Mouse (Mus musculus) embryo, embryonic 9.5 days (tissue): Measurements from ENCODE around the gene Acoxl.
A peak's percentile ranks its signal among the peaks of the same experiment; 100 is the strongest.

ENCODE experiments used
- DNase-seq: peaks from one replicate; pipeline ENCODE4 v3.0.0-alpha.2; 2017; ENCODE audit errors: extremely low spot score

The Acoxl gene

DNA sequence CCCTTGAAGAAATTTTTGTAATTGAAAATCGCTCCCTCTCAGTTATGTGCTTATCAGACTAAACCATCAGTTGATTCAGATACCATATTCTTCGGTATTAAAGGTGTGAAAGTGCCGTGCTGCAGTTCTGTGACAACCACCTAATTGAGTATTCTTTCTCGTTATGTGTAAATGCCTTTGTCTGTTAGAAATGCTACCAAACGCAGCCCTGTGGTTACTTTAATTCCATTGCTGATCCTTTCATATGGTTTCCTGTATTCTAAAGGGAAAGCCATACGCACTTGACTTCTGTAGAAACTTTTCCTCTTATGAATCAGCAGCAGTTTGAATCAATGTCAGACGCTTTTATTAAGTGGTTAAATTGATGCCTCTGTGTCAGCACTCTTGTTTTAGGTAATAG, 278.9 kb downstream of the Acoxl start:
- no peak for DNase-seq

DNA sequence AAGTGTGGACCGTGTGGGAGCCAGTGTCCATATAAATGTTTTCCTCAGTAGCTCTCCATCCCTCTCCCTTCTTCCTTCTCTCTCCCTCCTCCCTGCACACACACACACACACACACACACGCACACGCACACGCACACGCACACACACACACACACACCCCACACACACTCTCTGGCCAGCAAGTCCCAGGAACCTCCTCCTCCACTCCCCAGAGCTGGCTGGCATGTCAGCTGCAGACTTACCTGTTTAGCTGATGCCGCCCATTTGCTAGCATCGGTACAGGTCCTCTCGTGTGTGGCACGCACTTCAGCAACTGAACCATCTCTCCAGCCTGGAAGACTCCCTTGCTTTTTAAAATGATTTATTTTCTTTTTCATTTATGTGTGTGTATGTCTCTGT, 280.3 kb downstream of the Acoxl start:
- no peak for DNase-seq

DNA sequence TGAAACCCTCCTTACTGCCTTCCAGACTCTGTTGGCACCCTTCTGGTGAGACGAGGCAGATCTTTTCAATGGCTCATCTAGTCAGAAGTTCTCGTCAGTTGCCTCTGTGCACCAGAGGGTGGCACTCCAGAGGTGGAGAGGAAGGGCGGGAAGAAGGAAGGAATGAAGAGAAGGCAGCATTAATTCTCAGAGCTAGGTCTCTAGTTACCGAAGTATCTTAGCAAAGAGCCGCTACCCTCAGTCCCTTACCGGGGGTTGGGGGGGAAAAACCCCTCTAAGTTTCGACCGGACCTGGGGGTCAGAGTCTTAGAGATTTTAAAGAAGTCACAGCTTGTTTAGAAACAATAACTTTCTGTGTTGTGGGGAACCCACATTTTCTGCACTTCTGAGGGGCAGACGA, 283.8 kb downstream of the Acoxl start:
- DNase-seq = peak; percentile 71

DNA sequence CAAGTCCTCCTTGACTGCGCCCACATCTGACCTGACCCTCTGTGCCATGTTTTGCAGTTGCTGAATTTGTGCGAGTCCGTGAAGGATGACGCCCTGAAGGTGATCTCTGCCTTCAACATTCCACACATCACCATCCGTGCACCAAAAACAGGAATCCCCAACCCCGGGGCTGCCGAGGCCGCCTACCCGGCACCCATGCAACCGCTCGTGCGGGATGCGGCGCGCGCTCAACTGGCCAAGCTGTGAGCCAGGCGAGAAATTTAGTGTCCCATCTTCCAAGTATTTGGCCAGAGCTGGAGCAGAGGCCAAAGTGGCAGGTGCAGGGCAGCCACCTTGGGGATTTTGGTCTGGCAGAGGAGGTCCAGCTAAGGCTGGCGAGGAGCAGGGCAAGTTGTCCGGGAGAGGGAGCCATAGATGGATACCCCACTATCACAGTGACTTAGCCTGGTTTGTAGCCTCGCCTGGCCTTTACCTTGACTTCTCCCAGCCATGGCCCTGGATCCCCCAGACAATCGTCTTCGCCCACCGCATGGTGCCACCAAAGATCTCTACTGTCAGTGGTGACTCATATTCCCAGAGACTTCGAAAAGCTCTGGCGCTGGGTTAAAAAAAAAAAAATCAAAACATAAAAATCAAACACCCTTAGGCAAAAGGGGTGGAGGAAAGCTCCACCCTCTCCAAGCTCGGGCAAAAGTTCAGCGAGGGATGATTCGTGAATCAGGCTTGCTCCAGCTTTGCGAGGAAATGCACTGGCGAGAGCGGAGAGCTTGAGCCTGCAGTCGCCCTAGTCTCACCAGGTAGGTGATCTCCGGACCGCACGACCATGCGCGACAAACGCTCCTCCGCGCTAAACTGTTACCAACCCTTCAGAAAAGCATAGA, 284.5 kb downstream of the Acoxl start:
- DNase-seq = peak; percentile 57

DNA sequence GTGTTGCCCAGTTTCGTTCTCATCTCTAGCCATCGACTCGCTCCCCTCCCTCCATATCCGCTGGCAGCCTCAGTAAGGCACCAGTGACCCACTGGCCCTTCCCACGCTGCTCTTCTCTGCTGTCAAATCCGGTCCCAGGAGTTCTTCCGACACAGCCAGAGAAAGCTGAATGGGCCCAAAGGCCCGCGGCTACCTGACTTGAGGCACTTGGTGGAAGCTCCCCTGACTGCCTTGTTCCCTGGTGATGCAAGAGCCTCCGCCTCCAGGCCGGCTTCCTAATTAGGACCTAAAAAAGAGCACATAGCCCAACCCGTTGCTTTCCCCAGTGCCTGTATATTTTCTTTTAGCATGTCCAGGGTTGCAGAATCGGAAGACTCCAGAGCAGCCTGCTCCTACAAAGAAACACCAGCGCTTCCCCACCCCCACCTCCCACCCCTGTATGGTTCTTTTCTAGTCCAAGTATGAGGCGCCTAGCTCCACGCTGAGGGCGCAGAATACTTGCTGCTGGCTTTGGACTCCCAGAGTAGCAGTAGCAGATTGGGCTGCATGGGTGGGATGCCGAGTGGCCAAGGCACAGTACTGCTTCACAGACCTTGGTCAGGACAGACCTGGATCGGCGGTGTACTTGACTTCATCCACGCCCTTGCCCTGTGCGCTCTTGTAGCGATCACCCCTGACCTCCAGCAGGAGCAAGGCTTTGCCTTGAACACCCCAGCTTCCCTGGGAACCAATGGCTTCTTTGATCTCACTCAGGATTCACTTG, 285.4 kb downstream of the Acoxl start:
- DNase-seq = peak; percentile 50

DNA sequence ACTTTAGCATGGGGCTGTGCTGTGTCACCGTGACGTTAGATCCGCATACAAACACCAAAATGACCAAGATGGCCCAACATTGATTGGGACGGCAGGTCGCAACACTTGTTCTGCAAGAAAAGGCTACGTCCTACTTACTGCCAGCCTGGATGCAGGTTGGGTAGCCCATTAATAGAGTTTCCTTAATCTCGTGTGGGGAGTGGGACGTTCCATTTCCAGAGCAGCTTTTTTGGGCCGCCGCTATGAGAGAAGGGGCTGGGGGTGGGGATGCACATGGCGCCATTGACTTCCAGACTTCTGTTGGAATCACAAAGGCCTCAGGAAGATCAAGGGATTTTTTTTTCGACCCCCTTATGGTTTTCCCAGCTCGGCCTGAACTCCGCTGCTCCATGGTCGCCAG, 286.0 kb downstream of the Acoxl start:
- DNase-seq = peak; percentile 23

DNA sequence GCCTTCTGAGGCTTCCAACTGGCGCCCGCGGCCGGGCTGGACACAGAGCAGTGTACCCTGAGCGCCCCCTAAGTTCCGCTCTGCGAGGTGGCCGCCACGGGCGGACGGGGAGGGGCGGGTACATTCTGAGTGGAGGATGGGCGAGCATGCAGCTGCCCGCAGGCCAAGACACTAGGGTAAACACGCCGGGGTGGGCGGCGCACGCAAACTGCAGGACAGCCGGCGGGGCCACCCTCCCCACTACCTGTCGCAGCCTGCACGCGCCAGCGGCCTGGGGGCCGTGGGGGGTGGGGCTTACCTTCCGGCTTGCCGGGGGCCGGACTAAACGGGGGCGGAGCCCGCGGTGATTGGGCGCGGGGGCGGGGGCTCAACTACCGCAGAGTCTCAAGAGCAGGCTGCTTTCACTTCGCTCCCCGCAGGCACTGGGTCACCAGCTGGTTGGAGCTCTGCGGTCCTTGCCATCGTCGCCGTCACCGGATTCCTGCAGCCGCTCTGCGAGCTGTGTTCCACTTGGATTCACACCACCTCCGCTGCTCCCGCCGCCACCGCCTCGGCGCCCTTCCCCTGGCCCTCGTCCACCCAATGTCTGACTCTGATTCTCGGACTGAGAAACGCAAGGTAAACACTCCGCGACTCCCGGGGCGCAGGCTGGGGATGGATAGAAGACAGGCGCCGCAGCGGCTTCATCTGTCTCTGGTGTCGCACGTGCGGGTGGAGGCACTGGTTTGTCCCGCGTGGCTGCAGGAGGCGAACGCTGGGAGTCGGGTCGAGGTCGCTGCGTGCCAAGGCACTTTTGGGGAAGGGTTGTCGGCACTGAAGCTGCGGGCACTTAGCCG, 287.2 kb downstream of the Acoxl start, which contains the start of gene Bcl2l11:
TSS of gene Bcl2l11 (plus strand) at position 404 of the 836 bp plus-strand sequence.
- DNase-seq = peak; percentile 97

DNA sequence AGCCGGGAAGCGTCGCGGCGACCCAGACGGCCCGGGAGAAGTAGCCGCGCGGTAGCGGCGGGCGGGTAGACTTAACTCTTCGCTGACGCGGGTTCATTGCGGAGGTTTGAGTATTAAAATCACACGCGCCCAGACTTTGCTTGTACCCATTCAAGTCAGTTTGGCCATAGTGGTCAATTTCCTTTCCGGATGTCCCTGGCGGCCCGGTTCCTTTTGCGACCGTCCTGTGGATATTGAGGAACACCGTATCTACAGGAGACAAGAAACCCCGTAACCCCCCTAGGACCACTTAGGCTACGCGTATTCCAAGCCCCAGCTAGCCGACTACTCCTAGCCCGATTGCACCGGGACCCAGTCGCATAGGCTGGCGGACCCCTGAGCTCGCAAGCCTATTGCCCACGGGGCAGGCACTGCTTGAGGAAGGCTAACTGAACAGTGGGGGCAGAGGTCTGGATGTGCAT, 287.9 kb downstream of the Acoxl start:
- DNase-seq = no peak

DNA sequence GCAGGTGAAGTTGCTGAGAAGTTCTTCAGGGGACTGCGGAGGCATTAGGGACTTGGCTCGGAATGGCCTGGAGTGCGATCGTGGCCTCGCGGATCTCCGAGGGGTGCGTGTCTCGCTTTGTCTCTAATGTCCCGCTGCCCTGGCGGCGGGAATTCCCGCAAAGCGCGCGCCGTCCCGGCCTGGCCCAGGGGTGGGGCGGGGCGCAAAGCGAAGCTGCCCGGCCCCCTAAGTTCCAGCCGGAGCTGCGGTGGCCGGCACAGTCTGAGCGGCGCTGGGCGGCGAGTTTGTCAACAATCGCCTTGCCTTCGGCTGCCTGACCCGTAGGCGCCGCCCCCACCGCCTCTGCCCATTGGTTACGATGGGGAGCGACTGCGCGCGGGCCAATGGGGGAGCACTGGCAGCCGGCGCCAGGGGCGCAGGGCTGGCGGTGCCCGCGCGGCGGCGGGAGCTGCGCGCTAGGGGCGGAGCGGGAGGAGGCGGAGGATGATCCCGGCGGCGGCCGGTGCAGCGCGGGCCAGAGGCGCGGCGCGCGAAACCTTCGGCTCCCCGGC, 288.5 kb downstream of the Acoxl start:
- DNase-seq = peak; percentile 96

DNA sequence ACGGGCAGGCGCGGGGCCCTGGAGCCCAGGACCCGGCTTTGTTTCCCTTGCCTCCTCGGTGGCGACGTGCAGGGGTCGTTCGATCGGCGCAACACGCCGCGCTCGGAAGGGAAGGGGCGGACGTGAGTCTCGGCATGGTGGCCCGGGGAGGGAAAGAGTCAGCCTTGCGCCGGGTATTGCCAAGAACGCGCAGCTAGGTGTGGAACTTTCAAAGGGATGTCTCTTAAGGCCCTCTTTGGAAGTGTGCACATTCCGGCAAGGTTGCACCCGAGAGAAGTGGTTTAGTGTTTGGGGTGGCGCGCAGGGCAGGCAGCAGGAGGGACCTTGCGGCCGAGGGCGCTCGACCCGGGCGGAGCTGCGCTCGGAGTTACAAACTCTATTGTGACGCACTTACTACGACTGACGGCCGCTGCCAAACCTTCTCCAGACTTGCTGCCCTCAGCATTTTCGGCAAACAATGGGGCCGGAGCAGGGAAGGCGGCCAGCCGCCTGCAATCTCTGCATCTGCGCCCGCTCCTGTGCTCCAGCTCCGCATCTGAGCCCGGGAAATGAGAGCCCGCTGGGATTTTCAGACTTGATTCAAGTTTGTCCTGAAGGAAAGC, 289.1 kb downstream of the Acoxl start:
- DNase-seq = peak; percentile 89

DNA sequence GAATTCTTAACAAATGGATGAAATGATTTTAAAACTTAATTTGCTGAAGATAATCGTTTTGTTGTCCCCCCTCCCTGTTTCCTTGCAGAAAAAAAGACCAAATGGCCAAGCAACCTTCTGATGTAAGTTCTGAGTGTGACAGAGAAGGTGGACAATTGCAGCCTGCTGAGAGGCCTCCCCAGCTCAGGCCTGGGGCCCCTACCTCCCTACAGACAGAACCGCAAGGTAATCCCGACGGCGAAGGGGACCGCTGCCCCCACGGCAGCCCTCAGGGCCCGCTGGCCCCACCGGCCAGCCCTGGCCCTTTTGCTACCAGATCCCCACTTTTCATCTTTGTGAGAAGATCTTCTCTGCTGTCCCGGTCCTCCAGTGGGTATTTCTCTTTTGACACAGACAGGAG, 289.9 kb downstream of the Acoxl start:
- no peak for DNase-seq

DNA sequence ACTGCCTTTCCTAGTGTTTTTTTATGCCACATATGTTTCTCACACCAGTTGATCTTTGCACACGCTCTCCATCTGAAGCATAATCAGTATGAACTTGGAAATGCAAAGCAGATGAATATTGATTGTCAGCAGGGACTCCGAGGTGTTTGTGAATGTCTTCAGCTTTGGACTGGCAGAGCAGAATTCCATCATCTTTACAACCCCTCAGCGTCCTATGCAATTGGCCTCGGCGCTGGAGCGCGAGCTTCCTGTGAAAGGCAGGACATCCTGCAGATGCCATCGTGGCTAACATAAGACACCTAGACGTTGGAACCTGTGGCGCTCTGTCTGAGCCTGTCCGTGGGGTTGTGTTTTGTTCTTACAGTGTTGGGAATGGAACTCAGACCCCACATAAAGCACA, 292.8 kb downstream of the Acoxl start:
- no peak for DNase-seq

DNA sequence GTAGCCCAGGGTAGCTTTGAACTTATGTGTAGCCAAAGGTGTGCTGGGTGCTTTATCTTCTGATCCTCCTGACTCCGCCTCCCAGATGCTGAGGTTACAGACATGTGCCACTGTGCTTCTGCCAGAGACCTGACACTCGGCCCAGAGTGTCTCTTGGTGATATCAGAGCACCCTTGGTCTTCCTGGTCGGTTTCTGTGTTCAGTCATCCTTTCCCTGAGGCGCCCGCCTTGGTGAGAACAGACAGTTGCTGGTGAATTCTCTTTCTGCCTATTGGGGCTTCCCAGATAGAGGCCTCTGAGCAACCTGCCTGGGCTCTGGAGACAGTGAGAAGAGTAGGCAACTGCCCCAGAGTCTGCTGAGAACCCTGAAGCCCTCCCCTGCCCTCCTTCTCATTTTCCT, 294.0 kb downstream of the Acoxl start:
- DNase-seq = no peak

DNA sequence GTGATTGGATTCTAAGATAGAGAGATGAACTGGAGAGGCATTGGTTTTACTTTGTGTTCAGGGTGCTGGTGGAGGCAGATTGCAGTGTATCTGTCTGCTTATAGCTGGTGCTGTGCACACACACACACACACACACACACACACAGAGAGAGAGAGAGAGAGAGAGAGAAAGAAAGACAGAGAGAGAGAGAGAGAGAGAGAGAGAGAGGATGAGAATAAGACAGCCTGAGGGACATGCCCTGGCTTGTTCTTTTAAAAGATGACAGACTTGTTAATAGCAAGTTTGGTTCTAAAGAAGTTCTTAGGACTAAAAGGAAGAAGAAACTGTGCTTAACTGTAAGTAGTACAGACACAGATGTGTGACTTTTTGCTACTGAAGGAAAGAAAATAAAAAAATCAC, 295.2 kb downstream of the Acoxl start:
- no peak for DNase-seq

DNA sequence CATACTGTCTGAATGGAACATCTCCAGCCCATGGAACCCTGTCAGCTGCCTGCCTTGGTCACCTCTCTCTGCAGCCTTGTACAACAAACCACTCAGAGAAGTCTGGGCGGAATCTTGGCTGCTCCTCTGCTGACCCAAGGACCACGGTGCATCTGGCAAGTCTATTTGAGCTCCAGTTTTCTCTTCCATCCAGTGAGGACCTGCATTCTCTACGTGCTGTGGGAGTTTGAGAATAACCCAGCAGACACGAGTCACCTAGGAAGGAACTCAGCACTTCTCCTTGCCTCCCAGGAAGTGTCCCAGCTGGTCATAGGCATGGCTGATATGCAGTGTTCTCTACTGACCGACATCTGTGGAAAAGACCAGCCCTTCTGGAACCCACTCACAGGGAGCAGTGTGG, 295.8 kb downstream of the Acoxl start:
- DNase-seq = no peak

DNA sequence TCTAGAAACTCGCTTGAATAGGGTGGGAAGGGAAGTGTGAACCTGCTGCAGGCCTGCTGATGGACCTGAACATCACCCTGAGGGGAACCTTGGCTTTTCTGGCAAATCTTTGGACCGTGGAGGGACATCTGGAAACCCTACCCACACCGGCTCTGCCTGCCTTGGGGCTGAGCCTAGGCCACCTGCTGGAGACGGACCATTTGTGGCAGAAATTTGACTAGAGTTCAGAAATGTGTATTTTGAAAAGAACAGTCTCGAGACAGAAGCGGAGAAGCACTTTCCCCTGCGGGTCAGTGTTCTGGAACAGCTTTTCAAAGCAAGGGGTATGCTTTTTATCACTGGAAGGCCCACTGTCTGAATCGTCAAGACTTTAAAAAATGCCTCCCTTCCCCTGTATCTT, 296.3 kb downstream of the Acoxl start:
- DNase-seq = no peak

DNA sequence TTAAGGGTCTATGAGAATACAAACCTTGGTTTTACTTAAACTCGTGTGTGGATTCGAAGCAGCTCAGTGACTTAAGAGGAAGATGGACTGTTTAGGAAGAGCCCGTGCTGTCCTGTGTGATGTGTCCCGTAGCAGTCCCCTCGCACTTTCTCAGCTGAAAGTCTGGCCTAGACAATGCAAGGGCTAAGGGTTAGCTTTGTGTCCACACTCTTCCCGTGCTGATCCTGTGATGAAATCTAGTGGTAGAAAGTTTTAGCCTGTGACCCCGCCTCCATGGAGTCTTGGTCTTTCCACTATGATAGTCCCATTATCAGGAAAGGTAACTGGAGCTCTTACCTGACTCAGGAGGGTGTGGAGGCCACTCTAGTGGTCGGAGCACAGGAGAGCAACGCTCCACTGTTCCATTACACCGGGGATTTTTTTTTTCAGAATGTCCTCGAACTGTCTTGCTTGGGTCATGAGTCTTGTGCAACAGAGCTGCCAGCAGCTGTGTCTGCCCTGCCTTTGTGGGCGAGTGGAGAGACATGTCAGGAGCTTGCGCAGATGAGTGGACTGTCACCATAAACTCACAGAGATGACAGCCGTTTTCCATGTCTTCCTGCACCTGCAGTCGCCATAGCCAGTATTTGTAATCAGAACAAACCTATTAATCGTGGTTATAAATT, 298.2 kb downstream of the Acoxl start:
- DNase-seq = no peak

DNA sequence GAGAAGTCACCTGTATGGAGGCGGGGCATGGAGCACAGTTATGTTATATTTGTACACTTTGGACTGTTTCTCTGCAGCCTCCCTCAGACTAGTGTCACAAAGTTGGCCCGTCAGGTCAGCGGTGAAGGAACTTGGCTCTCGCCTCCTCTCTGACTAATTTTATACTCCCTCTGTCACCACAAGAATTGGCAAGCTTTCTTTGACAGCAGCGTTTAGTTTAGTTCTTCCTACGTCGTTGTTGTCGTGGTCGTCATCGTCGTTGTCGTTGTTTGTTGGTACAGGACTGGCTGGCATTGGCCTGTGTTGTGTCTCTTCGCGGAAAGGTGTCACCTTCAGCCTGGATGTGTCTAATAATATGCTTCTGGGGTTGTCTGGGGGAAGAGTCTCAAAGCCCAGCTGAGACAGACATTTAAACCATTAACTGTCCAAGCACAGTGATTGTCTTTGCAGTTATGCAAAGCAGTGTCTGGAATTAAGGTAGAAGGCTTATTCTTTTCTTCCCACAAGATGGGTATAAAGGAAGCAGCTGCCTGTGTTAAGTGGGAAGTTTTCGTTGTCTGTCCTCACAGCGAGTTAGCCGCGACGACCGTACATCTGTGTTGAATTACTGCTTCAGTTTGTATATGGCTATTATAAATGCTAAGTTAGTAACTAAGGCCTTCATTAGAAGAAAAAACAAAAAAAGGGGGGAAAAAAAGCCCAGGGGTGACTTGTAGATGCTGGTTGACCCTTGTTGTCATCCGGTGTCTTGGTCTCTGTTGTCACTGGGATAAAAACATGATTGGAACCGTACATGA, 299.0 kb downstream of the Acoxl start:
- DNase-seq = no peak

DNA sequence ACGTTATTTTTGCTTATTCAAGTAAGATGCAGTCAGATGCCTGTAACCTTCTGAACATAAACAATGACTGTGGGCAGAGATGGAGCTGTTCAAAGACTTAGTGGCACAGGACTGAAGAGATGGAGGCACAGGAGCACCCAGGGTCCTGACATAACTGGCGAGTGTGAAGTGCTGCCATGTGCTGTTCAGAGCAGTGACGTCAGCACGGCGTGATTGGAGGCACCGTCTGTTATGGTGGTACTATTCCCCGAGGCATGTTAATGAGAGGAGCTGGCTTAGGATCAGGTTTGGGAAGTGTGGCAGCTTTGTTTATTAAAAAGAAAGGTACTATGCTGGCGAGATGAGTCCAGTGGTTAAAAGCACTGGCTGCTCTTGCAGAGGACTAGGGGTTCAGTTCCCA, 300.2 kb downstream of the Acoxl start:
- no peak for DNase-seq

DNA sequence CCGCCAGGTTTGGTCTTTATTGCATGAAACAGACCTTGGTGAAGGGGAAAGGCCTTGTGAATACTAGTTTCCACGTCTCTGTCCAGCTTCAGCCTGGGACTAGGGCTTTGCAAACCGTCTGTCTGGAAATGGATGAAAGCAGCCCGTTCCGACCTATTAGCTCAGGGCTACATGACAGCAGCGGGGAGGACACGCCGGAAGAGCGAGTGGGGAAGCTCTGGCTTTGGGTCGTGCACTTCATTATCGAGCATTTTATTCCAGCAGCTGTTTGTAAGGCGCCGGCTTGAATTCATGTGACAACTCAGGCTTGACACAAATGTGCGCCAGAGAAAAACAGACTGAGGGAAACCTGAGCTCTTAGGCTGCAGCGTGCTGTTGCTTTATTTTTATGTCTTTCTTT, 301.1 kb downstream of the Acoxl start:
- no peak for DNase-seq
